Mouse (Mus musculus): ENCODE measurements around the gene Snx7.

DNA sequence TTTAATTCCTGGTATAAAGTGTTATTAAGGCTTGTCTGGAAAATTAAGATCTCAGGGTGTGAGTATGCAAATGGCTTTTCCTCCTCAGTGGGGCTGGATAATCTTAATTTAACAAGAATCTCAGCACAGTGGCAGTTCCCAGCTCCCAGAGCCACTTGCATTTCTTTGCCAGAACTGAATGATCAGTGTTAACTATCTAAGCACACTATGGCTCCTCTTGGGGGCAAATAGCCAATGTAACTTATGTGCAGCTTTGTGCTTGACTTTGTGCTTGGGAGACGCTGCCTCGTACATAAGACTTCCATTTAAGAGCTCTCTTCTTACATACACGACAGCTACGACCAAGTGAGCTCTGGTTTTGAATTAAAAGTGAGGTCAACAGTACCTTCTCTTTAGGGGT is 136.1 kb downstream of the Snx7 start:
- TF ChIP-seq GATA1 (IDR thresholded peaks at IDR 0.05; ENCODE audit: low read length) = no peak
- TF ChIP-seq TAL1 (IDR thresholded peaks at IDR 0.05; ENCODE audit: low read length) = no peak

Measured in erythroblast, embryonic 14.5 days (primary cell).